Mouse (Mus musculus) c-Kit-positive CD71-positive TER-119-positive erythroid progenitor cells, embryonic 14.5 days (primary cell): ENCODE measurements at regions not wholly inside any gene's neighbourhood (a gene's known extent, or its start where the extent isn't known, plus 50 kb on each side); places are given as distances from the start of the nearest gene placed in this dataset.

ENCODE experiments used
- DNase-seq: peaks from one replicate; pipeline ENCODE4 v3.0.0-alpha.2; 2013; ENCODE audit warnings: low spot score

- DNase-seq: peak; percentile 12
Measured at GRCm38 (mm10) chr14:58817961-58818504, 324.7 kb downstream of the 1700129C05Rik start.

- no peak for DNase-seq
Measured at GRCm38 (mm10) chr14:58816540-58816876, 326.2 kb downstream of the 1700129C05Rik start.

- no peak for DNase-seq
Measured at GRCm38 (mm10) chr14:58815616-58816539, 326.8 kb downstream of the 1700129C05Rik start.

GRCm38 (mm10) chr14:58812585-58812984 is 330.1 kb downstream of the 1700129C05Rik start:
- no peak for DNase-seq

- no peak for DNase-seq
Measured at GRCm38 (mm10) chr14:58801402-58801861, 341.3 kb downstream of the 1700129C05Rik start.

GRCm38 (mm10) chr14:58788190-58788945 is 354.3 kb downstream of the 1700129C05Rik start:
- DNase-seq: no peak

GRCm38 (mm10) chr14:58787618-58788017 is 355.1 kb downstream of the 1700129C05Rik start:
- DNase-seq: no peak

GRCm38 (mm10) chr14:58786791-58787491 is 355.8 kb downstream of the 1700129C05Rik start:
- no peak for DNase-seq

- DNase-seq: no peak
Measured at GRCm38 (mm10) chr14:58783201-58783600, 359.5 kb downstream of the 1700129C05Rik start.

GRCm38 (mm10) chr14:58780306-58780705 is 362.4 kb downstream of the 1700129C05Rik start:
- DNase-seq: no peak

GRCm38 (mm10) chr14:58778675-58779074 is 364.0 kb downstream of the 1700129C05Rik start:
- no peak for DNase-seq

- DNase-seq: no peak
Measured at GRCm38 (mm10) chr14:58761291-58761690, 381.4 kb downstream of the 1700129C05Rik start.

- DNase-seq: no peak
Measured at GRCm38 (mm10) chr14:58759759-58760158, 382.9 kb downstream of the 1700129C05Rik start.

- DNase-seq: no peak
Measured at GRCm38 (mm10) chr14:58753781-58754180, 388.9 kb downstream of the 1700129C05Rik start.

- DNase-seq: no peak
Measured at GRCm38 (mm10) chr14:58753136-58753535, 389.6 kb downstream of the 1700129C05Rik start.

- DNase-seq: no peak
Measured at GRCm38 (mm10) chr14:58726418-58726817, 416.3 kb downstream of the 1700129C05Rik start.

- DNase-seq: no peak
Measured at GRCm38 (mm10) chr14:58714856-58715255, 427.8 kb downstream of the 1700129C05Rik start.

- DNase-seq: no peak
Measured at GRCm38 (mm10) chr14:58709861-58710260, 432.8 kb downstream of the 1700129C05Rik start.

- no peak for DNase-seq
Measured at GRCm38 (mm10) chr14:58709281-58709680, 433.4 kb downstream of the 1700129C05Rik start.

- DNase-seq: no peak
Measured at GRCm38 (mm10) chr14:58701765-58702164, 440.9 kb downstream of the 1700129C05Rik start.

GRCm38 (mm10) chr14:58691129-58691828 is 451.4 kb downstream of the 1700129C05Rik start:
- no peak for DNase-seq
